ENCODE assay signal across 16 mouse cellular contexts in genomic region chr11:86834050-86834449, GRCm38 (mm10). TPM values are rescaled to one million over a fixed set of nuclear protein-coding genes. Genes with fewer than 3 reads are reported as not detected.
DNase-seq lines count a peak whose midpoint lies in the region; ATAC-seq and TF ChIP-seq lines count a peak whose summit lies in the region.
"Had no signal": no experiment of that assay in that cellular context is flagged by ENCODE, and none has a peak within 500 bp of the region (broad histone marks: within the 10 kb centered on the region; RNA-seq: fewer than 3 reads in every experiment).

No protein-coding gene starts in this region.

- DNase-seq in CD4-positive, CD25-positive, alpha-beta regulatory T cell, adult 2 months (ENCODE audit: low read depth, low spot score) = peak; percentile 48
- DNase-seq in layer of hippocampus, adult 2 months (ENCODE audit: low spot score in 2 of 2) = no peak
- no peak for DNase-seq in layer of hippocampus, adult 11-12 months (ENCODE audit: low spot score)
- peak; percentile 33 to 70 for DNase-seq in spleen, adult 2 months (ENCODE audit: low read depth in 1 of 2, low spot score in 2 of 2)
- no peak for DNase-seq in heart, postnatal 25 days (ENCODE audit: low spot score)
- DNase-seq: adrenal gland, postnatal 25 days; liver; right cerebral cortex, postnatal 14 days; thymus, postnatal 36 days had no signal

- H3K4me1 ChIP-seq in kidney, embryonic 15.5 days = peaks cover 24% of the 10 kb centered on the region
- H3K4me1 ChIP-seq in spleen, adult 2 months (ENCODE audit: control insufficient read depth, insufficient read depth, insufficient read length) = peaks cover 12% of the 10 kb centered on the region; the same call in 1 of the 2 replicates
- no peaks in the 10 kb centered on the region for H3K4me1 ChIP-seq in neural tube, embryonic 15.5 days
- H3K4me1 ChIP-seq: embryonic facial prominence, embryonic 10.5 days; lung, embryonic 15.5 days had no signal

- H3K9ac ChIP-seq in kidney, embryonic 15.5 days = no peak overlapping the region
- H3K9ac ChIP-seq in neural tube, embryonic 15.5 days (replicated peaks) = no peak overlapping the region
- H3K9ac ChIP-seq: heart, embryonic 13.5 days; lung, embryonic 15.5 days had no signal

- no peaks in the 10 kb centered on the region for H3K9me3 ChIP-seq in kidney, embryonic 15.5 days (replicated peaks)
- H3K9me3 ChIP-seq in neural tube, embryonic 15.5 days (replicated peaks) = no peaks in the 10 kb centered on the region
- H3K9me3 ChIP-seq: embryonic facial prominence, embryonic 10.5 days; heart, embryonic 13.5 days; lung, embryonic 15.5 days had no signal

- no peaks in the 10 kb centered on the region for H3K36me3 ChIP-seq in kidney, embryonic 15.5 days
- no peaks in the 10 kb centered on the region for H3K36me3 ChIP-seq in spleen, adult 2 months (ENCODE audit: control insufficient read depth, insufficient read depth, low read length)
- no peaks in the 10 kb centered on the region for H3K36me3 ChIP-seq in neural tube, embryonic 15.5 days
- H3K36me3 ChIP-seq: embryonic facial prominence, embryonic 10.5 days; heart, embryonic 13.5 days; lung, embryonic 15.5 days had no signal

- no peak overlapping the region for H3K27ac ChIP-seq in layer of hippocampus, adult 2 months
- H3K27ac ChIP-seq in kidney, embryonic 15.5 days = peak overlapping the region; percentile 83
- peak overlapping the region; percentile 78 for H3K27ac ChIP-seq in spleen, adult 2 months (ENCODE audit: insufficient read depth, low read length)
- H3K27ac ChIP-seq in neural tube, embryonic 15.5 days (replicated peaks) = no peak overlapping the region
- H3K27ac ChIP-seq: embryonic facial prominence, embryonic 10.5 days; heart, embryonic 13.5 days; lung, embryonic 15.5 days had no signal

- WGBS in kidney, embryonic 15.5 days = 53% methylated on average over 7 of the region's 7 CpGs
- WGBS in spleen, adult 2 months = 42% methylated on average over 7 of the region's 7 CpGs
- 77% methylated on average over 7 of the region's 7 CpGs for WGBS in neural tube, embryonic 15.5 days

- H3K4me2 ChIP-seq in kidney, embryonic 15.5 days = no peak overlapping the region
- H3K4me2 ChIP-seq in neural tube, embryonic 15.5 days = no peak overlapping the region
- H3K4me2 ChIP-seq: heart, embryonic 13.5 days; lung, embryonic 15.5 days had no signal

- no peaks in the 10 kb centered on the region for H3K27me3 ChIP-seq in kidney, embryonic 15.5 days
- no peaks in the 10 kb centered on the region for H3K27me3 ChIP-seq in spleen, adult 2 months (ENCODE audit: control insufficient read depth, insufficient read depth, low read length)
- H3K27me3 ChIP-seq in neural tube, embryonic 15.5 days (replicated peaks) = no peaks in the 10 kb centered on the region
- H3K27me3 ChIP-seq: heart, embryonic 13.5 days; lung, embryonic 15.5 days had no signal

- TF ChIP-seq CTCF in layer of hippocampus, adult 2 months (conservative IDR thresholded peaks at IDR 0.05) = 0 out of 2 replicates have a peak, but pooled peaks have one; percentile 3
- TF ChIP-seq CTCF in spleen, adult 2 months (IDR thresholded peaks at IDR 0.05; ENCODE audit: extremely low read depth, insufficient read depth, insufficient read length, insufficient replicate concordance) = peak; percentile 11; the same call in 1 of the 2 replicates

- no peak; the same call in 1 of the 2 replicates for TF ChIP-seq POLR2A in spleen, adult 2 months (IDR thresholded peaks at IDR 0.05; ENCODE audit: low read depth, low read length)

- H3K4me3 ChIP-seq in layer of hippocampus, adult 2 months = no peak overlapping the region
- no peak overlapping the region for H3K4me3 ChIP-seq in kidney, embryonic 15.5 days (replicated peaks)
- H3K4me3 ChIP-seq in spleen, adult 2 months (ENCODE audit: extremely low read depth, insufficient read depth, insufficient read length) = no peak overlapping the region
- H3K4me3 ChIP-seq in neural tube, embryonic 15.5 days (replicated peaks) = no peak overlapping the region
- H3K4me3 ChIP-seq: embryonic facial prominence, embryonic 10.5 days; heart, embryonic 13.5 days; lung, embryonic 15.5 days had no signal

- intact Hi-C loops in heart, postnatal 25 days (cut with DNase I) = loop anchor here (10.0 kb wide), 1 partner anchor 59 kb away; no protein-coding TSS in a partner anchor

- ATAC-seq in CD4-positive, CD25-positive, alpha-beta regulatory T cell, adult 4 months = no peak
- peak; percentile 65 for ATAC-seq in kidney, embryonic 15.5 days (replicated peaks; ENCODE audit: low FRiP score)
- ATAC-seq in neural tube, embryonic 15.5 days (ENCODE audit: low FRiP score) = no peak
- ATAC-seq: intestine, postnatal 0 days had no signal

RNA-seq across cellular contexts. Expression of gene Dhx40, which starts 26.5 kb away (rescaled TPM):
- polyA plus RNA-seq in CD4-positive, CD25-positive, alpha-beta regulatory T cell, adult 4 months (2017; shearing (Covaris generic)) = 10 to 100 TPM; 23.6 to 24.4 TPM
- total RNA-seq in layer of hippocampus, adult 2 months (2021) = 10 to 100 TPM; 26.6 to 31.7 TPM
- polyA plus RNA-seq in kidney, embryonic 15.5 days (2015; fragmentation: Nextera tagmentation; extraction: Ambion mirVana) = 33.4 and 37.5 TPM in 2 replicates
- polyA plus RNA-seq in spleen, adult 2 months (2012; rRNA removed) = 2.1 and 2.4 TPM in 2 replicates
- 15.5 and 15.7 TPM in 2 replicates for polyA plus RNA-seq in neural tube, embryonic 15.5 days (2015; fragmentation: Nextera tagmentation; extraction: Ambion mirVana)
- total RNA-seq in heart, postnatal 25 days (2021) = 10 to 100 TPM; 17.8 to 18.0 TPM

Comparison
In these comparisons a context has a peak if more than half of its experiments do, and no peak if none do; other contexts are left out.
1. DNase-seq: peak in CD4-positive, CD25-positive, alpha-beta regulatory T cell, adult 2 months (single experiment) and spleen, adult 2 months (2 of 2); none in layer of hippocampus, adult 2 months (0 of 2), layer of hippocampus, adult 11-12 months (single experiment) and heart, postnatal 25 days (single experiment).
2. H3K27ac ChIP-seq: peak in kidney, embryonic 15.5 days (single experiment) and spleen, adult 2 months (single experiment); none in layer of hippocampus, adult 2 months (single experiment) and neural tube, embryonic 15.5 days (single experiment).